Mouse (Mus musculus) ES-E14 (cell line): ENCODE results near the gene Fcrlb.

Experiments used
- MAFK ChIP-seq: IDR thresholded peaks from 2 replicates; pipeline ENCODE4 v1.6.1; 2014; ENCODE audit warnings: mild to moderate bottlenecking, low read depth, low read length, inconsistent platforms; ENCODE audit not compliant: insufficient read depth
- ZC3H11A ChIP-seq: IDR thresholded peaks from 2 replicates; pipeline ENCODE4 v1.6.1; 2012; ENCODE audit warnings: low read depth, mild to moderate bottlenecking, inconsistent platforms, low read length, borderline replicate concordance
- ZNF384 ChIP-seq: IDR thresholded peaks from 2 replicates; pipeline ENCODE4 v1.6.1; 2012; ENCODE audit warnings: low read depth, low read length, inconsistent platforms

- no peak for TF ChIP-seq MAFK
- TF ChIP-seq ZNF384 = no peak
- TF ChIP-seq ZC3H11A = no peak
These were observed at the start of gene Fcrlb for GRCm38 (mm10) chr1:170912891-170913615.
